Mouse (Mus musculus): Measurements from ENCODE around the gene Tmem210. TPM values are rescaled to one million over a fixed set of nuclear protein-coding genes. Genes with fewer than 3 reads are reported as not detected.
A peak's percentile ranks its signal among the peaks of the same experiment; 100 is the strongest.

The Tmem210 gene
- total RNA-seq, 1 experiment = not detected

DNA sequence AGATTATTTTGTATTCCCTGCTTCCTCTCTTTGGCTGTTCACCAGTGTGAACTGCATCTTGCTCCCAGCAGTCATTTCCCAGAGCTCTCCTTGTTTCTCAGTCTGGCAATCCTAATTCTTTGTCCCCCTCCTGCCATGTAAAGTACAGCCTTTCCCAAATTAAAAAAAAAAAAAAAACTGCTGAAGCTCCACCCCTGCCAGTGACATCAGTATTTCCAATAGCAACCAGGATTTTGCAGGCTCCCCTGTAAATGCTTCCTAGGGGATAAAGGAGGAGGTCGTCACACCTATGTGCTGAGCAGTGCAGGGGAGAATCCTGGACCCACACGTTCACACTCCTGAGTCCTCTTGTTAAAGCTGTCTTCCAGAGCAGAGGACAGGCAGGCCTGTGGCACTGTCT lies 32.1 kb downstream of the Tmem210 start:
- TF ChIP-seq HCFC1 (IDR thresholded peaks at IDR 0.05; ENCODE audit: borderline replicate concordance, insufficient read depth, low read length) (no peak), ZNF384 (IDR thresholded peaks at IDR 0.05; ENCODE audit: low read depth, low read length) (peak; percentile 54; the same call in 1 of the 2 replicates)
- Histone ChIP-seq H3K27ac (ENCODE audit: insufficient read depth, low read depth, low read length, poor library complexity, severe bottlenecking) (no peak overlapping the region), H3K36me3 (ENCODE audit: control insufficient read depth, insufficient read depth, low read length, poor library complexity, severe bottlenecking) (no peaks in the 10 kb centered on the region), H3K9me3 (ENCODE audit: control insufficient read depth, insufficient read depth, low read depth, low read length) (no peaks in the 10 kb centered on the region), H3K9ac (ENCODE audit: insufficient read depth, low read depth, low read length, poor library complexity, severe bottlenecking) (no peak overlapping the region), H3K4me1 (ENCODE audit: control insufficient read depth in 2 of 2, insufficient read depth in 2 of 2, low read length in 2 of 2, poor library complexity in 1 of 2) (peaks cover 3 to 4% of the 10 kb centered on the region in 2 experiments; a peak in 3 of 4 replicates), H3K4me3 (ENCODE audit: insufficient read depth in 1 of 2, low read depth in 1 of 2, low read length in 2 of 2, poor library complexity in 1 of 2, severe bottlenecking in 1 of 2) (no peak overlapping the region)
- no peak for DNase-seq (ENCODE audit: low read depth, low spot score)
- in situ Hi-C loops (cut with MboI; ENCODE audit: low sequenced_read_pairs in 2 of 2, unreplicated experiment in 2 of 2) = no loop called here

DNA sequence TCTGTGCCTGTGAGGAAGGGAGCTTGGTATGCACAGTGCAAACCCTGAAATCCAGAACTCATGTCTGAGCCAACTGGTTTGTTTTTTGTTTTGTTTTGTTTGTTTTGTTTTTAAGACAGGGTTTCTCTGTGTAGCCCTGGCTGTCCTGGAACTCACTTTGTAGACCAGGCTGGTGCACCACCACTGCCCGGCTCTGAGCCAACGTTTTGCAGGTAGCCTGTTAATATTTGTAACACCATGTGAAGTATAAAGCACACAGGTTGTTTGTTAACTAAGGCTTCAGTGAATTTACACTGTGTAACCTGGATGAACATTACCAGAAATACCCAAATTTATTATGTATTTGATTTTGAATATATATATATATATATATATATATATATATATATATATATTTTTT lies 38.1 kb downstream of the Tmem210 start:
- in situ Hi-C loops (cut with MboI; ENCODE audit: low sequenced_read_pairs in 2 of 2, unreplicated experiment in 2 of 2) = no loop called here
- H3K4me1 ChIP-seq (ENCODE audit: control insufficient read depth in 2 of 2, insufficient read depth in 2 of 2, low read length in 2 of 2, poor library complexity in 1 of 2) = peaks cover 1 to 3% of the 10 kb centered on the region in 2 experiments; a peak in 2 of 4 replicates
- no peak overlapping the region for H3K4me3 ChIP-seq (ENCODE audit: insufficient read depth in 1 of 2, low read depth in 1 of 2, low read length in 2 of 2, poor library complexity in 1 of 2, severe bottlenecking in 1 of 2)
- no peak overlapping the region for H3K9ac ChIP-seq (ENCODE audit: insufficient read depth, low read depth, low read length, poor library complexity, severe bottlenecking)
- no peak overlapping the region for H3K27ac ChIP-seq (ENCODE audit: insufficient read depth, low read depth, low read length, poor library complexity, severe bottlenecking)
- no peaks in the 10 kb centered on the region for H3K36me3 ChIP-seq (ENCODE audit: control insufficient read depth, insufficient read depth, low read length, poor library complexity, severe bottlenecking)
- DNase-seq (ENCODE audit: low read depth, low spot score) = no peak
- no peaks in the 10 kb centered on the region for H3K9me3 ChIP-seq (ENCODE audit: control insufficient read depth, insufficient read depth, low read depth, low read length)
- no peak for TF ChIP-seq MAFK (IDR thresholded peaks at IDR 0.05; ENCODE audit: insufficient read depth, low read depth, low read length)
- no peak for TF ChIP-seq ZNF384 (IDR thresholded peaks at IDR 0.05; ENCODE audit: low read depth, low read length)
- no peak for TF ChIP-seq ZC3H11A (IDR thresholded peaks at IDR 0.05; ENCODE audit: borderline replicate concordance, low read depth, low read length)
- TF ChIP-seq CHD2 (IDR thresholded peaks at IDR 0.05; ENCODE audit: low read depth, low read length) = no peak
- TF ChIP-seq HCFC1 (IDR thresholded peaks at IDR 0.05; ENCODE audit: borderline replicate concordance, insufficient read depth, low read length) = no peak

GRCm38 (mm10) chr2:25328440-25328839 lies 40.5 kb downstream of the Tmem210 start:
- DNase-seq (ENCODE audit: low read depth, low spot score) = peak; percentile 71
- Histone ChIP-seq H3K36me3 (ENCODE audit: control insufficient read depth, insufficient read depth, low read length, poor library complexity, severe bottlenecking) (no peaks in the 10 kb centered on the region), H3K9ac (ENCODE audit: insufficient read depth, low read depth, low read length, poor library complexity, severe bottlenecking) (no peak overlapping the region), H3K4me3 (ENCODE audit: insufficient read depth in 1 of 2, low read depth in 1 of 2, low read length in 2 of 2, poor library complexity in 1 of 2, severe bottlenecking in 1 of 2) (no peak overlapping the region), H3K27ac (ENCODE audit: insufficient read depth, low read depth, low read length, poor library complexity, severe bottlenecking) (no peak overlapping the region), H3K4me1 (ENCODE audit: control insufficient read depth in 2 of 2, insufficient read depth in 2 of 2, low read length in 2 of 2, poor library complexity in 1 of 2) (peaks cover 0 to 1% of the 10 kb centered on the region in 2 experiments; a peak in 2 of 4 replicates), H3K9me3 (ENCODE audit: control insufficient read depth, insufficient read depth, low read depth, low read length) (no peaks in the 10 kb centered on the region)
- in situ Hi-C loops (cut with MboI; ENCODE audit: low sequenced_read_pairs in 2 of 2, unreplicated experiment in 2 of 2) = no loop called here
- TF ChIP-seq ZC3H11A (IDR thresholded peaks at IDR 0.05; ENCODE audit: borderline replicate concordance, low read depth, low read length) = peak; percentile 36; the same call in 1 of the 2 replicates
- TF ChIP-seq CHD2 (IDR thresholded peaks at IDR 0.05; ENCODE audit: low read depth, low read length) = no peak
- TF ChIP-seq HCFC1 (IDR thresholded peaks at IDR 0.05; ENCODE audit: borderline replicate concordance, insufficient read depth, low read length) = no peak

- in situ Hi-C loops (cut with MboI; ENCODE audit: low sequenced_read_pairs in 2 of 2, unreplicated experiment in 2 of 2) = no loop called here
Measured at GRCm38 (mm10) chr2:25331470-25331869, 43.5 kb downstream of the Tmem210 start.

More at GRCm38 (mm10) chr2:25331470-25331869, 43.5 kb downstream of the Tmem210 start:
- Histone ChIP-seq H3K9ac (ENCODE audit: insufficient read depth, low read depth, low read length, poor library complexity, severe bottlenecking) (peak overlapping the region; percentile 90; the same call in 1 of the 2 replicates), H3K27ac (ENCODE audit: insufficient read depth, low read depth, low read length, poor library complexity, severe bottlenecking) (no peak overlapping the region), H3K4me3 (ENCODE audit: insufficient read depth in 1 of 2, low read depth in 1 of 2, low read length in 2 of 2, poor library complexity in 1 of 2, severe bottlenecking in 1 of 2) (peak overlapping the region; percentile 85 to 93), H3K36me3 (ENCODE audit: control insufficient read depth, insufficient read depth, low read length, poor library complexity, severe bottlenecking) (peaks cover 18% of the 10 kb centered on the region), H3K9me3 (ENCODE audit: control insufficient read depth, insufficient read depth, low read depth, low read length) (no peaks in the 10 kb centered on the region), H3K4me1 (ENCODE audit: control insufficient read depth in 2 of 2, insufficient read depth in 2 of 2, low read length in 2 of 2, poor library complexity in 1 of 2) (peaks cover 0 to 4% of the 10 kb centered on the region in 2 experiments; a peak in 1 of 4 replicates)
- DNase-seq (ENCODE audit: low read depth, low spot score) = no peak
- TF ChIP-seq HCFC1 (IDR thresholded peaks at IDR 0.05; ENCODE audit: borderline replicate concordance, insufficient read depth, low read length) (no peak), ZNF384 (IDR thresholded peaks at IDR 0.05; ENCODE audit: low read depth, low read length) (no peak; the same call in 1 of the 2 replicates), CHD2 (IDR thresholded peaks at IDR 0.05; ENCODE audit: low read depth, low read length) (no peak)
